Mouse (Mus musculus) kidney, adult 8-10 months (tissue): ENCODE measurements around the gene Pkp3.

Experiments used
- DNase-seq, 2 experiments: peaks; one replicate each; pipeline ENCODE4 v3.0.0; 2022

Pkp3 gene

GRCm38 (mm10) chr7:141057541-141057940, 20.5 kb upstream of the Pkp3 start:
- DNase-seq: peak in 1 of 2 experiments; percentile 45

DNA sequence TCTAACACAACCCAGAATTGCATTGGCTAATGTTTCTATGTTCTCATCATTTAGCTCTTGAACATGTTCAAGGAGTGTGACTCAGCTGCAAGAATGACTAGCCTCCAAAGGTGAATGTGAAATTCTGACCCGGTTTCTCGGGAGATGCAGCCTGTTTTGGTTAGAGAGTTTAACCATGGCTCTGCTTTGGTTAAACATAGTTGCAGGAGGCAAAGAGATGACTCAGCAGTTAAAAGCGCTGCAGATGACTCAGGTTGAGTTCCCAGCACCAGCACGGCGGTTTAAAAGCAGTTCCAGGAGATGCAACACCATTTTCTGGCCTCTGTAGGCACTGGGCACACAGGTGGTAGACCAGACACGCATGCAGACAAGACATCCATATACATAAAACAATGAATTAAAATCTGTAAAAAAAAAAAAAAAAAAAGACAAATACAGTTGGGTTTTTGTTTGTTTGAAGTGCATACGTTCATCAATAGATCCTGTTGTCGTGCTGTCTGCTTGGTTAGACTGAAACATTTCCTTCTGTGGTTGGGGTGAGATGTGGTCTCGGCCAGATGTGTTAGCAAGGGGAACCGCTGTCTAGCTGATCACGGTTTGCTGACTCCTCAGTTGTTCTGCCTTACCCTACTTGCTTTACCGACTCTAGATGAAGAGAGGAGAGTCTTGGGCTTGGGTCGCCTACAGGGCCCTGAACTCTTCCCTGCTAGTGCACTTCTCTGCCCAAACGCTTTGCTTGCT, 19.2 kb upstream of the Pkp3 start:
- DNase-seq: no peak

- no peak for DNase-seq
Measured at GRCm38 (mm10) chr7:141059929-141060328, 18.1 kb upstream of the Pkp3 start.

DNA sequence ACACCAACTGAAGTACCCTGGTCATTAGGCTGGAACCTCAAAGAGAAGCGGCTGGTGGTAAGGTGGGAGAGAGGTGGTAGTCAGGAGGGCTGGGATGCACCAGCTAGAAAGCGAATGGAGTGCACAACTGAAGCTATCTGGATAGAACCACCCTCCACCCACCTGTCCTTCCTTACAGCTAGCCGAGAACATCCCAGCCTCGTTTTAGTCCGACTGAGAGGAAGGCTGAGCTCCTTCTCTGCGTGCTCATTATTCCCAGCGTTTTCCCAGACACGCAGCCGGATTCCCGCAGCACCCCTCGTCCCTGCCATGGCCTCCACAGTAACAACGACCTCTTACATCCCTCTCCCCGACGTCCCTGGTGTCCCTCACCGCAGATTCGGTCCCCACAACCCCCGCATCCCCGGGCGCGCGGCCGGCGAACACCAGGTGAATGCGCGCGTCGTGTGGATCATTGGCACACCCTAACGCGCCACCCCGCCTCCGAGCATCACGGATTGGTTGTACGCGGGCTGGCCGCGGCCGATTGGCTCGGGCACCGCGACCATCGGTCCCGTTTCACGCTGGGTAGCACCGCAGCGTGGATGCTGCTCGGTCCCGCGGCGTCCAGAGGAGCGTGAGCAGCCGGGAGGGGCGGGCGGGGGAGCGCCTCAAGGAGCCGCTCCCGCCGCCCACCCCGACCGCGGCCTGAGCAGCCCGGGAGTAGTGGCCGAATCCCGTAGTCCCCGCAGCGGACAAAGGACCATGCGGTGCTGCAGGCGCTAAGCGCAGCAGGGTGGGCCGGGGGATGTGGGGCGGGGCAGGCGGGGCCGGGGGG, 17.4 kb upstream of the Pkp3 start, which contains the start of gene B4galnt4:
B4galnt4 (plus strand) TSS at position 679 of the 817 bp plus-strand sequence.
- DNase-seq: peak; percentile 42 to 45

GRCm38 (mm10) chr7:141061269-141061692, 16.7 kb upstream of the Pkp3 start:
- no peak for DNase-seq

GRCm38 (mm10) chr7:141062525-141062924, 15.5 kb upstream of the Pkp3 start:
- no peak for DNase-seq

- no peak for DNase-seq
Measured at GRCm38 (mm10) chr7:141063353-141063752, 14.7 kb upstream of the Pkp3 start.

DNA sequence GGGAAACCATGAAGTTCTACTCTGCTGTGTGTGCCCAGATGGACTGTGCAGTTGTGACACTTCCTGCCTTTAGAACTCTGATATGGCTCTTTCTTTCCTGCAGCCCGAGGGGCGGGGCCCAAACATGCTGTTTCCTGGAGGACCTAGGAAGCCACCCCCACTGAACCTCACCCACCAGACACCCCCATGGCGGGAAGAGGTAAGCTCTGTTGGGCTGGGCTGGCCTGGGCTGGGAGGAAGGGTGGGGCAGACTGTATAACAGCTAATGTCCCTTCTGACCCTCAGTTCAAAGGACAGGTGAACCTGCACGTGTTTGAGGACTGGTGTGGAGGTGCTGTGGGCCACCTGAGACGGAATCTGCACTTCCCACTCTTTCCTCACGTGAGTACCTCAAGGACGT, 13.8 kb upstream of the Pkp3 start:
- DNase-seq: no peak

- DNase-seq: peak; percentile 29 to 63
Measured at GRCm38 (mm10) chr7:141064576-141064975, 13.4 kb upstream of the Pkp3 start.

DNA sequence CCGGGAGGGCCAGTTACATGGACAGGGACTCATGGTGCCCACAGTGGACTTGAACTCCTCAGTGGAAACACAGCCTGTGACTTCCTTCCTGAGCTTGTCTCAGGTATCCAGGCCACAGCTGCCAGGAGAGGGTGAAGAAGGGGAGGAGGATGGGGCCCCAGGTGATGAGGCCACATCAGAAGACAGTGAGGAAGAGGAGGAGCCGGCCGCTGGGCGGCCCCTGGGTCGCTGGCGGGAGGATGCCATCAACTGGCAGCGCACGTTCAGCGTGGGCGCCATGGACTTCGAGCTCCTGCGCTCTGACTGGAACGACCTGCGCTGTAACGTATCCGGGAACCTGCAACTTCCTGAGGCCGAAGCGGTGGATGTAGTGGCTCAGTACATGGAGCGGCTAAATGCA, 9.7 kb upstream of the Pkp3 start:
- DNase-seq: no peak

GRCm38 (mm10) chr7:141070058-141070862, 7.8 kb upstream of the Pkp3 start:
- DNase-seq: peak; percentile 67 to 88

- DNase-seq: no peak
Measured at GRCm38 (mm10) chr7:141072017-141072745, 5.8 kb upstream of the Pkp3 start.

- DNase-seq: no peak
Measured at GRCm38 (mm10) chr7:141073782-141074181, 4.2 kb upstream of the Pkp3 start.

DNA sequence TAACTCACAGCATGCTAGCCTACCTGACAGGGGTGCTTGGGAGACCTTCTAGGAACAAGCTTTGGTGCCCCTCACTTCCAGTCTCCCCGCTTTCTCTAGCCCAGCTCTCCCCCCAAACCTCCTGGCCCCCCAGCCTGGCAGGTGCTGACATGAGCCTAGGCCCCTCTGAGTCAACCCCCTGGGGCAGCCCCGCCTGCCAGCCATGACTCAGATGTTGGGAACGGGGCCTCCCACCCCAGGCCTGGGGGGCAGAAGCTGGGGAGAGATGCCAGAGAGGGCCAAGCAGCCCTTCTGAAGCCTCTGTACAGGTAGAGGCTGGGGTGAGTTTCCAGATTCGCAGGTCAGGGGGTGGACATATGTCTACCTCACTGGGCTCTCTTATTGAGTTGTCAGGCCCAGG, 858 bp downstream of the Pkp3 start:
- no peak for DNase-seq

DNA sequence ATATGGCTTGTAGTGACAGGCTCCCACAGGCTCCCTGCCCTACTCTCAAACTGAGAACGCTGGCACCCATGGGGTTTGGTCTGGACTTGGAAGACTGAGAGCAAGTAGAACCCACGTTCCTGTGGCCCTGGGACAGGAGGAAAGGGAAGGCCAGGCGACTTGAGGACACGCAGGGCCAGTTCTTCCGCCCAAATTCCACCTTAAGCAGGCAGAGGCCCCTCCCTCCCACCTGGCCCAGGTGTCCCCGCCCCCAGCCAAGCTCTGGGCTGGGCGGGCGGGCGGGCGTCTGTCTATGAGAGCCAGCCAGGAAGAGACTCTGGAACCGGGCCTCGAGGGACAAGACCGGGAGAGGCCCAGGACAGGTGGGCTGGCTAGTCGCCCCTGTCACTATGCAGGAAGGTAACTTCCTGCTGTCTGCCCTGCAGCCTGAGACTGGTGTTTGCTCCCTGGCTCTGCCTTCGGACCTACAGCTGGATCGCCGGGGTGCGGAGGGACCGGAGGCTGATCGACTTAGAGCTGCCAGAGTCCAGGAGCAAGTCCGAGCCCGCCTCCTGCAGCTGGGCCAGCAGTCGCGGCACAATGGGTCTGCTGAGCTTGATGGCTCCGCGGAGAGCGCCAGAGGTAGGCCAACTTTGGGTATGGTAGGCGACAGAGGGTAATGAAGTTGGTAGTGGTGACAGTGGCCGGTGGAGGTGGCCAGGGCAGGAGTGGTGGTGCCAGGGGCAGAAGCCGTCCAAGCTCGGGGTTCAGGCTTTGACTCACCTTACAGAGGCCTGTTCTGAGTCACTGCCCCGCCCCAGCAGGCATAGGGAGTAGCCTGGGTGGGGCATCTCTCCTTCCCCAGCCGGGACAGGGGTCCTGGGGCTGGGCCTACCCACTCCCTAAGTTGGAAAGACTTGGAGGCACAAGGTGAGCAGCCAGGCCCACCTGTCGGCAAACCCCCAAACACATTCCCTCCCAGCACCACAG, 1.7 kb downstream of the Pkp3 start:
- DNase-seq: peak; percentile 68 to 69

- DNase-seq: no peak
Measured at GRCm38 (mm10) chr7:141087894-141088293, 9.9 kb downstream of the Pkp3 start.

- no peak for DNase-seq
Measured at GRCm38 (mm10) chr7:141088473-141088872, 10.5 kb downstream of the Pkp3 start.

- DNase-seq: no peak
Measured at GRCm38 (mm10) chr7:141090228-141090627, 12.2 kb downstream of the Pkp3 start.

DNA sequence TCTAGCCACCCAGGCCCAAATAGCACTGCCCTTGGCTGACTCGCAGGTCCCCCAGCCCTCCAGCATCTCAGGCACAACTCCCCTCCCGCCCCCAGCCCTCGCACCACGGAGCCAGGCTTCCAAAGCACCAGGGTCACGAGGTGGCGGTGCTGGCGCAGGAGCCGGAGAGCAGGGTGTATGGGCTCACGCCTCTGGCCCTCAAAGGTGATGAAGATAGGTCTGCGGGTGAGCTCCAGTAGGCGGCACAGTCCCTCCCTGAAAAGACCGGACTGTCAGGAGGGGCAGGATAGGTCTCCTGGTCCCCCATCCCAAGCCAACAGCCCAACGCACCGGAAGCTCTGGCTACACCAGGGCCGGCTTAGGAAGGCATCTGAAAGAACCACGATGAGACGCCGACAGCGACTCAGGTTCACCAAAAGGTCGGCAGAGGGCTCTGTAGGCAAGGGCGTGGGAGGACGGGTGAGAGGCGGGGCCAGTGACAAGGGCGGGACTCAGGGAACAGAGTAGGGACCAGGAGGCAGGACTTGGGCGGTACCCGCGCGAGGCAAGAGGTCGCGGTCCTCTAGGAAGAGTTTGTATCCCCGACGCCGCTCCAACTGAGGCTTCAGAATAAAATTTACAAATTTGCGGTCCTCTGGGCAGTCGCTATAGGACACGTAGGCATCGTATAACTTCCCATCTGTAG, 14.2 kb downstream of the Pkp3 start:
- peak; percentile 94 to 95 for DNase-seq

- peak; percentile 87 for DNase-seq
Measured at GRCm38 (mm10) chr7:141093950-141094349, 15.9 kb downstream of the Pkp3 start.
